Mouse (Mus musculus): ENCODE results near the gene Gm8113. TPM values are rescaled to one million over a fixed set of nuclear protein-coding genes. Genes with fewer than 3 reads are reported as not detected.
"Not testable (repeated sequence)": the region's sequence is repeated elsewhere in the genome, so short reads cannot be mapped to it uniquely, and the experiment has no call there.

The Gm8113 gene
- polyA plus RNA-seq (2015; fragmentation: Nextera tagmentation; extraction: Ambion mirVana) = 10.4 and 11.9 TPM in 2 replicates

GRCm38 (mm10) chr14:43924688-43925403 is at the start of gene Gm8113:
Gene Gm8113, plus strand, starts transcription at chr14:43925390.
- H3K4me3 ChIP-seq (replicated peaks) = peak within 1 kb of the TSS; percentile 45
- H3K9me3 ChIP-seq; H3K4me1 ChIP-seq (replicated peaks); H3K27me3 ChIP-seq (replicated peaks); H3K36me3 ChIP-seq: not testable (repeated sequence)
- H3K27ac ChIP-seq = peak within 1 kb of the TSS; percentile 82
- H3K4me2 ChIP-seq (replicated peaks) = peak within 1 kb of the TSS; percentile 49
- H3K9ac ChIP-seq = peak within 1 kb of the TSS; percentile 44
- ATAC-seq = peak; percentile 99
- WGBS = 11% methylated on average over 10 of the region's 10 CpGs

GRCm38 (mm10) chr14:43875417-43875816 is 49.8 kb upstream of the Gm8113 start, which contains the start of gene Ear1:
Gene Ear1, minus strand, starts transcription at chr14:43875517.
- not testable (repeated sequence) for H3K9ac ChIP-seq; H3K27ac ChIP-seq; H3K4me2 ChIP-seq (replicated peaks); H3K36me3 ChIP-seq; H3K27me3 ChIP-seq (replicated peaks); H3K4me1 ChIP-seq (replicated peaks); H3K9me3 ChIP-seq; ATAC-seq; H3K4me3 ChIP-seq (replicated peaks)
- 82% methylated on average over 3 of the region's 3 CpGs for WGBS

GRCm38 (mm10) chr14:43877789-43878188 is 47.4 kb upstream of the Gm8113 start:
- H3K36me3 ChIP-seq; H3K9me3 ChIP-seq; H3K27ac ChIP-seq; H3K9ac ChIP-seq; H3K4me2 ChIP-seq (replicated peaks); H3K27me3 ChIP-seq (replicated peaks); H3K4me3 ChIP-seq (replicated peaks); H3K4me1 ChIP-seq (replicated peaks); ATAC-seq: not testable (repeated sequence)
- 35% methylated on average over 1 of the region's 2 CpGs for WGBS

- ATAC-seq; H3K9ac ChIP-seq; H3K27me3 ChIP-seq (replicated peaks); H3K36me3 ChIP-seq; H3K27ac ChIP-seq; H3K4me3 ChIP-seq (replicated peaks); H3K4me2 ChIP-seq (replicated peaks); H3K9me3 ChIP-seq; H3K4me1 ChIP-seq (replicated peaks): not testable (repeated sequence)
- 86% methylated on average over 5 of the region's 5 CpGs for WGBS
These were observed 45.1 kb upstream of the Gm8113 start for GRCm38 (mm10) chr14:43879966-43880545.

GRCm38 (mm10) chr14:43886235-43886634 is 39.0 kb upstream of the Gm8113 start:
- H3K27me3 ChIP-seq (replicated peaks); H3K9me3 ChIP-seq; H3K4me2 ChIP-seq (replicated peaks); H3K9ac ChIP-seq; H3K36me3 ChIP-seq; H3K27ac ChIP-seq; H3K4me3 ChIP-seq (replicated peaks); ATAC-seq; H3K4me1 ChIP-seq (replicated peaks): not testable (repeated sequence)
- WGBS = 44% methylated on average over 1 of the region's 1 CpGs

GRCm38 (mm10) chr14:43891288-43891687 is 33.9 kb upstream of the Gm8113 start:
- H3K36me3 ChIP-seq; H3K4me1 ChIP-seq (replicated peaks); ATAC-seq; H3K27ac ChIP-seq; H3K27me3 ChIP-seq (replicated peaks); H3K4me3 ChIP-seq (replicated peaks); H3K4me2 ChIP-seq (replicated peaks); H3K9ac ChIP-seq; H3K9me3 ChIP-seq: not testable (repeated sequence)
- WGBS = 88% methylated on average over 1 of the region's 1 CpGs

- H3K36me3 ChIP-seq; H3K27ac ChIP-seq; H3K4me2 ChIP-seq (replicated peaks); H3K27me3 ChIP-seq (replicated peaks); H3K4me1 ChIP-seq (replicated peaks); H3K4me3 ChIP-seq (replicated peaks); H3K9ac ChIP-seq; H3K9me3 ChIP-seq: not testable (repeated sequence)
- 38% methylated on average over 1 of the region's 2 CpGs for WGBS
- ATAC-seq = peak; percentile 75
These were observed 29.8 kb upstream of the Gm8113 start for GRCm38 (mm10) chr14:43895357-43895756.

GRCm38 (mm10) chr14:43898577-43898976 is 26.6 kb upstream of the Gm8113 start:
- not testable (repeated sequence) for H3K4me2 ChIP-seq (replicated peaks); H3K9ac ChIP-seq; H3K4me1 ChIP-seq (replicated peaks); H3K27me3 ChIP-seq (replicated peaks); H3K36me3 ChIP-seq; H3K9me3 ChIP-seq; H3K27ac ChIP-seq; H3K4me3 ChIP-seq (replicated peaks)
- WGBS = 74% methylated on average over 3 of the region's 3 CpGs
- peak; percentile 86 for ATAC-seq

- not testable (repeated sequence) for H3K4me3 ChIP-seq (replicated peaks); H3K4me2 ChIP-seq (replicated peaks); H3K9ac ChIP-seq; H3K4me1 ChIP-seq (replicated peaks); ATAC-seq; H3K9me3 ChIP-seq; H3K36me3 ChIP-seq; H3K27me3 ChIP-seq (replicated peaks); H3K27ac ChIP-seq
These were observed 7.0 kb upstream of the Gm8113 start for GRCm38 (mm10) chr14:43918214-43918613.

- not testable (repeated sequence) for H3K4me3 ChIP-seq (replicated peaks); H3K27me3 ChIP-seq (replicated peaks); H3K4me2 ChIP-seq (replicated peaks); H3K9me3 ChIP-seq; H3K4me1 ChIP-seq (replicated peaks); H3K27ac ChIP-seq; H3K36me3 ChIP-seq; ATAC-seq; H3K9ac ChIP-seq
- 88% methylated on average over 3 of the region's 3 CpGs for WGBS
These were observed 1.7 kb upstream of the Gm8113 start, which contains the start of gene Ear10 for GRCm38 (mm10) chr14:43923459-43923858. Gene Ear10, minus strand, starts transcription at chr14:43923559.

- H3K4me3 ChIP-seq (replicated peaks) = peak overlapping the region; percentile 45
- peak overlapping the region; percentile 49 for H3K4me2 ChIP-seq (replicated peaks)
- not testable (repeated sequence) for H3K9me3 ChIP-seq; H3K36me3 ChIP-seq; H3K27me3 ChIP-seq (replicated peaks); H3K4me1 ChIP-seq (replicated peaks)
- ATAC-seq = peak; percentile 92
- 6% methylated on average over 21 of the region's 21 CpGs for WGBS
- peak overlapping the region; percentile 44 for H3K9ac ChIP-seq
- peak overlapping the region; percentile 82 for H3K27ac ChIP-seq
These were observed 287 bp downstream of the Gm8113 start for GRCm38 (mm10) chr14:43925404-43925950.

GRCm38 (mm10) chr14:43932991-43933390 is 7.8 kb downstream of the Gm8113 start:
- not testable (repeated sequence) for H3K36me3 ChIP-seq; H3K9ac ChIP-seq; ATAC-seq; H3K27ac ChIP-seq; H3K4me1 ChIP-seq (replicated peaks); H3K27me3 ChIP-seq (replicated peaks); H3K9me3 ChIP-seq; H3K4me2 ChIP-seq (replicated peaks); H3K4me3 ChIP-seq (replicated peaks)
- WGBS = 17% methylated on average over 8 of the region's 8 CpGs

- not testable (repeated sequence) for H3K36me3 ChIP-seq; H3K27me3 ChIP-seq (replicated peaks); H3K4me1 ChIP-seq (replicated peaks); ATAC-seq; H3K9ac ChIP-seq; H3K4me3 ChIP-seq (replicated peaks); H3K4me2 ChIP-seq (replicated peaks); H3K27ac ChIP-seq; H3K9me3 ChIP-seq
- 51% methylated on average over 5 of the region's 5 CpGs for WGBS
These were observed 8.2 kb downstream of the Gm8113 start for GRCm38 (mm10) chr14:43933399-43933798.
